Mouse (Mus musculus) G1E (cell line): ENCODE data around the gene Vav3.

Experiments used
- CTCF ChIP-seq: IDR thresholded peaks from 2 replicates; pipeline ENCODE4 v1.5.1; 2012; ENCODE audit warnings: low read depth, low read length, inconsistent platforms, mixed read lengths
- GATA1 ChIP-seq: IDR thresholded peaks from 2 replicates; pipeline ENCODE4 v1.6.1; 2012; ENCODE audit warnings: borderline replicate concordance, low read length, inconsistent platforms, mixed read lengths
- POLR2AphosphoS5 ChIP-seq: IDR thresholded peaks from 2 replicates; pipeline ENCODE4 v1.6.1; 2012; ENCODE audit warnings: low read depth, low read length, inconsistent platforms; ENCODE audit not compliant: insufficient replicate concordance
- TAL1 ChIP-seq: conservative IDR thresholded peaks from 2 replicates; pipeline ENCODE4 v1.6.1; 2012; ENCODE audit warnings: low read depth, low read length, inconsistent platforms, mixed read lengths

GRCm38 (mm10) chr3:109366411-109366851 lies 26.0 kb downstream of the Vav3 start:
- TF ChIP-seq TAL1 = no peak
- TF ChIP-seq CTCF = no peak
- TF ChIP-seq POLR2AphosphoS5 = no peak
- no peak for TF ChIP-seq GATA1
